In genomic region chr13:98502236-98502812, GRCm38 (mm10) we compare ENCODE assay signal across 7 mouse cellular contexts. TPM values are rescaled to one million over a fixed set of nuclear protein-coding genes. Genes with fewer than 3 reads are reported as not detected.
DNase-seq lines count a peak whose midpoint lies in the region; ATAC-seq and TF ChIP-seq lines count a peak whose summit lies in the region.

No protein-coding gene starts in this region.

- H3K36me3 ChIP-seq in kidney, postnatal 0 days (ENCODE audit: insufficient read depth, low read length): no peaks in the 10 kb centered on the region
- H3K36me3 ChIP-seq in embryonic facial prominence, embryonic 15.5 days: no peaks in the 10 kb centered on the region
- no peaks in the 10 kb centered on the region for H3K36me3 ChIP-seq in intestine, embryonic 14.5 days (ENCODE audit: control insufficient read depth, insufficient read depth, low read length)
- no peaks in the 10 kb centered on the region for H3K36me3 ChIP-seq in neural tube, embryonic 13.5 days

- DNase-seq in kidney, postnatal 0 days (ENCODE audit: low spot score): peak; percentile 17
- no peak for DNase-seq in kidney, postnatal 10 days
- DNase-seq in intestine, embryonic 14.5 days (ENCODE audit: low spot score): peak; percentile 84
- DNase-seq in adrenal gland, adult 8-10 months: no peak
- no peak for DNase-seq in adrenal gland, postnatal 36 days

- no peaks in the 10 kb centered on the region for H3K9me3 ChIP-seq in kidney, postnatal 0 days (replicated peaks; ENCODE audit: low read length)
- H3K9me3 ChIP-seq in embryonic facial prominence, embryonic 15.5 days (replicated peaks): no peaks in the 10 kb centered on the region
- H3K9me3 ChIP-seq in intestine, embryonic 14.5 days (ENCODE audit: control insufficient read depth, low read length): no peaks in the 10 kb centered on the region
- no peaks in the 10 kb centered on the region for H3K9me3 ChIP-seq in neural tube, embryonic 13.5 days

- H3K27me3 ChIP-seq in kidney, postnatal 0 days (ENCODE audit: insufficient read depth, low read length): peaks cover 70% of the 10 kb centered on the region
- H3K27me3 ChIP-seq in embryonic facial prominence, embryonic 15.5 days: peaks cover 84% of the 10 kb centered on the region
- H3K27me3 ChIP-seq in intestine, embryonic 14.5 days (replicated peaks; ENCODE audit: control insufficient read depth, insufficient read depth, low read length): peaks cover 79% of the 10 kb centered on the region
- H3K27me3 ChIP-seq in neural tube, embryonic 13.5 days: peaks cover 98% of the 10 kb centered on the region

- H3K9ac ChIP-seq in kidney, postnatal 0 days (ENCODE audit: low read depth, low read length): no peak overlapping the region
- no peak overlapping the region for H3K9ac ChIP-seq in embryonic facial prominence, embryonic 15.5 days
- H3K9ac ChIP-seq in intestine, embryonic 14.5 days (ENCODE audit: low read length): no peak overlapping the region
- no peak overlapping the region for H3K9ac ChIP-seq in neural tube, embryonic 13.5 days

- no peak for ATAC-seq in kidney, postnatal 0 days (replicated peaks; ENCODE audit: low FRiP score, low read depth)
- ATAC-seq in embryonic facial prominence, embryonic 15.5 days (ENCODE audit: insufficient number of reproducible peaks, low FRiP score, low TSS enrichment, low read depth): no peak
- no peak for ATAC-seq in intestine, embryonic 14.5 days (replicated peaks; ENCODE audit: low FRiP score, low TSS enrichment, low read depth)
- ATAC-seq in neural tube, embryonic 13.5 days (ENCODE audit: low read depth): no peak

- peak overlapping the region; percentile 26; the same call in 1 of the 2 replicates for H3K4me3 ChIP-seq in kidney, postnatal 0 days (replicated peaks; ENCODE audit: low read depth, low read length)
- H3K4me3 ChIP-seq in embryonic facial prominence, embryonic 15.5 days (replicated peaks): peak overlapping the region; percentile 46
- H3K4me3 ChIP-seq in intestine, embryonic 14.5 days (ENCODE audit: low read depth, low read length): peak overlapping the region; percentile 17; the same call in 1 of the 2 replicates
- 0 out of 2 replicates have a peak overlapping the region, but pooled peaks have one; percentile 10 for H3K4me3 ChIP-seq in neural tube, embryonic 13.5 days

- no peak for TF ChIP-seq CTCF in kidney, postnatal 0 days (IDR thresholded peaks at IDR 0.05; ENCODE audit: low read depth)

- peaks cover 10% of the 10 kb centered on the region for H3K4me1 ChIP-seq in kidney, postnatal 0 days (replicated peaks; ENCODE audit: insufficient read depth, low read length)
- H3K4me1 ChIP-seq in embryonic facial prominence, embryonic 15.5 days: peaks cover 49% of the 10 kb centered on the region
- peaks cover 22% of the 10 kb centered on the region for H3K4me1 ChIP-seq in intestine, embryonic 14.5 days (replicated peaks; ENCODE audit: control insufficient read depth, insufficient read depth, low read length)
- peaks cover 29% of the 10 kb centered on the region for H3K4me1 ChIP-seq in neural tube, embryonic 13.5 days (replicated peaks)

- WGBS in kidney, postnatal 0 days: 10% methylated on average over 16 of the region's 16 CpGs
- WGBS in embryonic facial prominence, embryonic 15.5 days: 13% methylated on average over 16 of the region's 16 CpGs
- 1% methylated on average over 16 of the region's 16 CpGs for WGBS in intestine, embryonic 14.5 days
- 2% methylated on average over 16 of the region's 16 CpGs for WGBS in neural tube, embryonic 13.5 days

- peak overlapping the region; percentile 53 for H3K4me2 ChIP-seq in kidney, postnatal 0 days (ENCODE audit: low read length)
- peak overlapping the region; percentile 49 for H3K4me2 ChIP-seq in embryonic facial prominence, embryonic 15.5 days (replicated peaks)
- H3K4me2 ChIP-seq in intestine, embryonic 14.5 days (ENCODE audit: low read length): peak overlapping the region; percentile 44
- H3K4me2 ChIP-seq in neural tube, embryonic 13.5 days: peak overlapping the region; percentile 38

- no peak overlapping the region for H3K27ac ChIP-seq in kidney, postnatal 0 days
- no peak overlapping the region for H3K27ac ChIP-seq in embryonic facial prominence, embryonic 15.5 days (replicated peaks)
- H3K27ac ChIP-seq in intestine, embryonic 14.5 days (ENCODE audit: low read depth): no peak overlapping the region
- no peak overlapping the region for H3K27ac ChIP-seq in neural tube, embryonic 13.5 days (replicated peaks)

RNA-seq across cellular contexts. Expression of gene Gm10320, which starts 10.5 kb away (rescaled TPM):
- 1.8 and 2.1 TPM in 2 replicates for polyA plus RNA-seq in kidney, postnatal 0 days (2015; fragmentation: Nextera tagmentation; extraction: Ambion mirVana)
- 2.2 and 3.9 TPM in 2 replicates for polyA plus RNA-seq in embryonic facial prominence, embryonic 15.5 days (2015; fragmentation: Nextera tagmentation; extraction: Ambion mirVana)
- 1.3 and 1.4 TPM in 2 replicates for polyA plus RNA-seq in intestine, embryonic 14.5 days (2014; fragmentation: Nextera tagmentation; extraction: Ambion mirVana)
- 0.74 and 1.4 TPM in 2 replicates for polyA plus RNA-seq in neural tube, embryonic 13.5 days (2015; fragmentation: Nextera tagmentation; extraction: Ambion mirVana)
- total RNA-seq in adrenal gland, adult 8-10 months (2022): under 1 TPM in 2 of 4 experiments, not detected in 2; 0.65 to 0.80 TPM
- under 1 TPM in 1 of 2 experiments, not detected in 1; 0.79 TPM for total RNA-seq in adrenal gland, postnatal 36 days (2021)

Comparison
In these comparisons a context has a peak if more than half of its experiments do, and no peak if none do; other contexts are left out.
1. DNase-seq: peak in kidney, postnatal 0 days (single experiment) and intestine, embryonic 14.5 days (single experiment); none in kidney, postnatal 10 days (single experiment), adrenal gland, adult 8-10 months (single experiment) and adrenal gland, postnatal 36 days (0 of 2).
2. Peak in every context shown above with its lines, with median percentiles within 50 percentile points of each other: H3K4me2 ChIP-seq and H3K4me3 ChIP-seq.